Mouse (Mus musculus): ENCODE data around the gene Pdzd2. TPM values are rescaled to one million over a fixed set of nuclear protein-coding genes. Genes with fewer than 3 reads are reported as not detected.

The Pdzd2 gene
- polyA plus RNA-seq, 1 experiment = 9.3 TPM

- Histone ChIP-seq H3K4me1 (ENCODE audit: control insufficient read depth, insufficient read depth, low read length) (no peaks in the 10 kb centered on the region), H3K27ac (ENCODE audit: control insufficient read depth, insufficient read depth, low read depth, low read length) (no peak overlapping the region), H3K4me3 (ENCODE audit: control insufficient read depth, low read depth, low read length) (no peak overlapping the region), H3K36me3 (ENCODE audit: control insufficient read depth, insufficient read depth, low read length) (no peaks in the 10 kb centered on the region), H3K27me3 (ENCODE audit: control insufficient read depth, insufficient read depth, low read length) (no peaks in the 10 kb centered on the region)
- no peak for TF ChIP-seq CTCF (IDR thresholded peaks at IDR 0.05; ENCODE audit: control insufficient read depth, insufficient read depth, insufficient replicate concordance, low read depth, low read length)
- TF ChIP-seq POLR2A (IDR thresholded peaks at IDR 0.05; ENCODE audit: control insufficient read depth, low read depth, low read length) = no peak
Observed at GRCm38 (mm10) chr15:12415536-12416200, 324.1 kb downstream of the Pdzd2 start.

DNA sequence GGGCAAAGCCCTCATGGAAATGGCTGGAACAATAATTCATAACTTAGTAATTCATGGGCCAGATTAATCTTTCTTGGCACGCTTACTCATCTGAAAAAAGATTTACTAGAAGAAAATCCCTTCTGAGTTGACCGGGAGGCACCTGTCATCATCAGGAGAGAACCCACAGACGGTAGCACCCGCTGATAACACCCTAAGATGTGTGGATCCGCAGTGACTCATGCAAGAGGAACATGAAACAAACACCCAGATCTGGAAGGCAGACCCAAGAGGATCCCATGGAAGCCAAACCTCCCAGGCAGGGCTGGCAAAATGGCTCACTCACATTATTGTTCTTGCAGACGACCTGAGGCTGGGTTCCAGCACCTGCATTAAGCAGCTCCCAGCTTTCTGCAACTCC is 325.0 kb downstream of the Pdzd2 start:
- Histone ChIP-seq H3K27me3 (ENCODE audit: control insufficient read depth, insufficient read depth, low read length) (no peaks in the 10 kb centered on the region), H3K4me1 (ENCODE audit: control insufficient read depth, insufficient read depth, low read length) (no peaks in the 10 kb centered on the region), H3K27ac (ENCODE audit: control insufficient read depth, insufficient read depth, low read depth, low read length) (no peak overlapping the region), H3K4me3 (ENCODE audit: control insufficient read depth, low read depth, low read length) (no peak overlapping the region), H3K36me3 (ENCODE audit: control insufficient read depth, insufficient read depth, low read length) (no peaks in the 10 kb centered on the region)
- no peak for TF ChIP-seq CTCF (IDR thresholded peaks at IDR 0.05; ENCODE audit: control insufficient read depth, insufficient read depth, insufficient replicate concordance, low read depth, low read length)
- TF ChIP-seq POLR2A (IDR thresholded peaks at IDR 0.05; ENCODE audit: control insufficient read depth, low read depth, low read length) = no peak

DNA sequence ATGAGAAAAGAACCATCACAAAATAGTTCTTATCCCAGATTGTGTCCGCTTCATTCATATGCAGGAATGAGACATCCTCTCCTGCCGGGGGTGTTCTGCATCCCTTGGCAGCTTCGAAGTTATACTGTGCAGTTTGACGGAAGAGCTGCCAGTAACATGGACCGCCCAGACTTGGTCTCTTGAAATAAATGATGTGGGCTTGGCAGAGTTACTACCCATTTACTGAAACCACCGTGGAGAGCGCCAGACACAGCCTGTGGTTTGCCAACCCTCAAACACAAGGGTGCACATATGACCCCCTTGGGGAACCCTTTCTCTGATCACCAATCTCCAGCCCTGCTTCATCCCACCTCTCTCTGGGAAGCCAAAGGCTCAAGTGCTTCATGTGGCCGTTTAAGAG is 331.5 kb downstream of the Pdzd2 start:
- no peaks in the 10 kb centered on the region for H3K27me3 ChIP-seq (ENCODE audit: control insufficient read depth, insufficient read depth, low read length)
- no peaks in the 10 kb centered on the region for H3K4me1 ChIP-seq (ENCODE audit: control insufficient read depth, insufficient read depth, low read length)
- H3K27ac ChIP-seq (ENCODE audit: control insufficient read depth, insufficient read depth, low read depth, low read length) = no peak overlapping the region
- TF ChIP-seq CTCF (IDR thresholded peaks at IDR 0.05; ENCODE audit: control insufficient read depth, insufficient read depth, insufficient replicate concordance, low read depth, low read length) (no peak), POLR2A (IDR thresholded peaks at IDR 0.05; ENCODE audit: control insufficient read depth, low read depth, low read length) (no peak)
- no peak overlapping the region for H3K4me3 ChIP-seq (ENCODE audit: control insufficient read depth, low read depth, low read length)
- no peaks in the 10 kb centered on the region for H3K36me3 ChIP-seq (ENCODE audit: control insufficient read depth, insufficient read depth, low read length)

GRCm38 (mm10) chr15:12405592-12405991 is 334.1 kb downstream of the Pdzd2 start:
- Histone ChIP-seq H3K4me1 (ENCODE audit: control insufficient read depth, insufficient read depth, low read length) (no peaks in the 10 kb centered on the region), H3K27me3 (ENCODE audit: control insufficient read depth, insufficient read depth, low read length) (no peaks in the 10 kb centered on the region), H3K27ac (ENCODE audit: control insufficient read depth, insufficient read depth, low read depth, low read length) (no peak overlapping the region), H3K36me3 (ENCODE audit: control insufficient read depth, insufficient read depth, low read length) (no peaks in the 10 kb centered on the region), H3K4me3 (ENCODE audit: control insufficient read depth, low read depth, low read length) (no peak overlapping the region)
- TF ChIP-seq CTCF (IDR thresholded peaks at IDR 0.05; ENCODE audit: control insufficient read depth, insufficient read depth, insufficient replicate concordance, low read depth, low read length) = no peak

GRCm38 (mm10) chr15:12397032-12397431 is 342.7 kb downstream of the Pdzd2 start:
- Histone ChIP-seq H3K4me1 (ENCODE audit: control insufficient read depth, insufficient read depth, low read length) (no peaks in the 10 kb centered on the region), H3K36me3 (ENCODE audit: control insufficient read depth, insufficient read depth, low read length) (no peaks in the 10 kb centered on the region), H3K27me3 (ENCODE audit: control insufficient read depth, insufficient read depth, low read length) (no peaks in the 10 kb centered on the region), H3K4me3 (ENCODE audit: control insufficient read depth, low read depth, low read length) (no peak overlapping the region), H3K27ac (ENCODE audit: control insufficient read depth, insufficient read depth, low read depth, low read length) (no peak overlapping the region)
- TF ChIP-seq CTCF (IDR thresholded peaks at IDR 0.05; ENCODE audit: control insufficient read depth, insufficient read depth, insufficient replicate concordance, low read depth, low read length) (no peak), POLR2A (IDR thresholded peaks at IDR 0.05; ENCODE audit: control insufficient read depth, low read depth, low read length) (no peak)

GRCm38 (mm10) chr15:12394758-12395157 is 345.0 kb downstream of the Pdzd2 start:
- Histone ChIP-seq H3K4me1 (ENCODE audit: control insufficient read depth, insufficient read depth, low read length) (no peaks in the 10 kb centered on the region), H3K27ac (ENCODE audit: control insufficient read depth, insufficient read depth, low read depth, low read length) (no peak overlapping the region), H3K4me3 (ENCODE audit: control insufficient read depth, low read depth, low read length) (no peak overlapping the region), H3K27me3 (ENCODE audit: control insufficient read depth, insufficient read depth, low read length) (no peaks in the 10 kb centered on the region), H3K36me3 (ENCODE audit: control insufficient read depth, insufficient read depth, low read length) (no peaks in the 10 kb centered on the region)
- TF ChIP-seq CTCF (IDR thresholded peaks at IDR 0.05; ENCODE audit: control insufficient read depth, insufficient read depth, insufficient replicate concordance, low read depth, low read length) (no peak), POLR2A (IDR thresholded peaks at IDR 0.05; ENCODE audit: control insufficient read depth, low read depth, low read length) (no peak)

DNA sequence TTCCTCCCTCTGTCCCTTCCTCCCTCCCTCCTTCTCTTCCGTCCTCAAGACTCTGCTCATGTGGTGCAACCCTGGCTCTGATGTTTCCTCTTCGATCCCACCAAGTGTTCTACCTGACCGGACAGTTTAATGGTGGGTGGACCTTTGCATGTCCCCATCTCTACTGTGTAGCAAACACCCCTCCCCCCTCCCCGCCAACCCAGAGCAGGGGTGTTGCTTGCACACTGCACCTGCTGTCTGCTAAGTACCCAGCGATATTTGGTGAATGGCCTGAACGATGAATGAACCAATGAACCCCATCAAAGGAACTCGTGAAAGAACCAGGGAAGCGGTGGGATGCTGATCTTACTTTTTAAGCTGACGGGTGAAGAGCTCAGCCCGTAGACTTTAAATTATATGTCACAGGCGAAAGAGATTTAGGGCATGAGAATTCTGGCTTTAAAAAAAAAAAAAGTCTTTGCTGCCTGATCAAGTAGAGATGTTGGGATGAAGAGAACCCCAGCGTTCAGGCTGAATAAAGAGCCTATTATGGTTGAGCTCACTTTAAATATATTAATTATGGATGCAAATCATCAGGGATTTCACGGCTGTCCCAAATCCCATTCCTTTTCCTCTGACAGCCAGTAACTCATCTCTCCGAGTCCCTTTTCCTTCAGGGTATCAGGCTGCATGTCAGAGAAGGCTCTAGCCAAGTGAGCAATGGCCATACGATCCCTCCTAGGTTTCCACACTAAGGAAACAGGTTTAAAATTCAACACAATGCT is 350.8 kb downstream of the Pdzd2 start:
- Histone ChIP-seq H3K4me1 (ENCODE audit: control insufficient read depth, insufficient read depth, low read length) (no peaks in the 10 kb centered on the region), H3K27me3 (ENCODE audit: control insufficient read depth, insufficient read depth, low read length) (no peaks in the 10 kb centered on the region), H3K27ac (ENCODE audit: control insufficient read depth, insufficient read depth, low read depth, low read length) (no peak overlapping the region), H3K4me3 (ENCODE audit: control insufficient read depth, low read depth, low read length) (no peak overlapping the region), H3K36me3 (ENCODE audit: control insufficient read depth, insufficient read depth, low read length) (no peaks in the 10 kb centered on the region)
- no peak for TF ChIP-seq POLR2A (IDR thresholded peaks at IDR 0.05; ENCODE audit: control insufficient read depth, low read depth, low read length)
- TF ChIP-seq CTCF (IDR thresholded peaks at IDR 0.05; ENCODE audit: control insufficient read depth, insufficient read depth, insufficient replicate concordance, low read depth, low read length) = no peak

All from testis, adult 2 months (tissue).